Mouse (Mus musculus) gastrocnemius, postnatal 10 days (tissue): ENCODE measurements around the gene Mogs. TPM values are rescaled to one million over a fixed set of nuclear protein-coding genes. Genes with fewer than 3 reads are reported as not detected.

Source experiments
- DNase-seq: peaks from one replicate; pipeline ENCODE4 v3.0.0; 2021; ENCODE audit warnings: mixed read lengths
- total RNA-seq, 2 experiments: library from RNA; stranded (reverse); gene quantifications; 2 replicates each; pipeline ENCODE4 v1.2.3; 2021

Gene Mogs
- total RNA-seq, 2 experiments from 2014 or later: 11.0 to 15.7 TPM

DNA sequence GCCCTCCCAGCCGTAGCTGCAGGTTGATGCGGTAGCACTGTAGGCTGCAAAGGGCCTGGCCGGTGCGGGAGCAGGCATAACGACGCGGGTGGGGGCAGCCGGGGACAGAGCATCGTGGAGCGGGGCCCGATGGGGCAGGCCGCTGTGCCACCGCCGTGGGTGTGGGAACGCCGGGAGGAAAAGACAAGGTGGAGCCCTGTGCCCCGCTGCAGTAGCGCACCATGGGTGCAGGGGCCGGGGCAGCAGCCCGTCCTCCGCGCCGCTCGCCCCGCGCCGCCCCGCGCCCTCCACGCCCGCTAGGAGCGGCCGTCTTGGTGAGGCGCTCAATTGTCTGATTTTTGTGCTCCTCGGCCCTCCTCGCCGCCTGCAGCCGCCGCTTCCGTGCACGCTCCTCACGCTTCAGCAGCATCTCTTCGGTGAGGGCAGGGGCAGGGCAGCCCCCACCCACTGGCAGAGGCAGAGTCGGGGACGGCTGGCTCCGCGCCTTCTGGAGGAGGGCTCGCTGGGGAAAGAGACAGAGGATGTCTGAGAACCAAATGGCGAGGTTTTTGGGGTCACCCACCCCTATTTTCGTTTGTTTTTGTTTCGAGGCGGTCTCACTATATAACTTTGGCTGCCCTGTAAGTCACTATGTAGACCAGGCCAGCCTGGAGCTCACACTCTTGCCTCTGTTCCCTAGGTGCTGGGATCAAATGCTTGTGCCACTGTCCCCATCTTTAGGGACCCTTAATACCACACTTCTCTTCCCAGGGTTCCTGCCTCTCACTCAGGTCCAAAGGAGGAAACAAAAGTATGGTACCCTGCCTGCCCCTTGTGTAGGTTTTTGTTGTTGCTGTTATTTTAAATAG is 6.8 kb downstream of the Mogs start:
- DNase-seq: peak; percentile 64

DNA sequence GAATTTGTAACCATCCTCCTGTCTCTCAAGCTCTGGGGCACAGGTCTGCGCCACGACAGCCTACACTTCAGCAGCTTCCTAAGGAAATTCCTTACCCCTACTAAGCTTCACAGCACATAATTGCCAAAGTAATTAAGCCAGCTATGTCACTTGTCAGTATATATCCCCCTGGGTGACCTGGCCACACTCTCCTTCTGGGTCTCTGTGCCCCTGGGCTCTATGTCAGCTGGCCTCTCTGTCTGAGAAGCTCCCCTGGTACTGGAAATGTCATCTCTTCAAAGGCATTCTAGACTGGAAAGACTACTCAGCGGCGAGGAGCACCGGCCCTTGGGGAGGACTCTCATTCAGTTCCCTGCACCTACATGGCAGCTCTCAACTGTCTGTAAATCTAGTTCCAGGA is 7.7 kb downstream of the Mogs start:
- DNase-seq: no peak

DNA sequence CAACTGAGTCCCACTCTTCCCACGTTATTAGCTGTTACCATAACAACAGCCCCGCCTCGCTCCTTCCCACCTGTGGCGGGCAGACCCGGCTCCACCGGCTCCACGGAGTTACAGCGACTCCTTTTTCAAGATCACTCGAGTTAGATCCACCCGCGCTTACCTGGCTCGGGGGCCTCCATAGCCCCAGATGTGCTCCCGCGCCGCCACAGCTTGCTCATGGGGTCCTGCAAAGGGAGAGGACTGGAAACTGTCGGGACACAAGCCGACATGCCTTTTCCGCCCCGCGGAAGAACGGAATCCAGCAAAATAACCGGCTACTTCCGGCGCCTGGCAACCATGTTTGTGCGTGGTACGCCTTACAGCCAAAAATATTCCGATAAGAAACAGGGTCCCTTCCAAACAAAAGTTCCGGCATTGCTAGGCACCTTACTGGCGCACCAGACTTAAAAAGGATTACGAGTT is 9.6 kb downstream of the Mogs start:
- DNase-seq: peak; percentile 86

- DNase-seq: no peak
Measured at GRCm38 (mm10) chr6:83125331-83125730, 10.0 kb downstream of the Mogs start, which contains the start of gene Ino80b. Gene Ino80b, minus strand, starts transcription at chr6:83125431.

- no peak for DNase-seq
Measured at GRCm38 (mm10) chr6:83127419-83127818, 12.1 kb downstream of the Mogs start.

GRCm38 (mm10) chr6:83131469-83132034 is 16.3 kb downstream of the Mogs start:
- peak; percentile 2 for DNase-seq

GRCm38 (mm10) chr6:83132176-83132919 is 17.1 kb downstream of the Mogs start:
- no peak for DNase-seq

DNA sequence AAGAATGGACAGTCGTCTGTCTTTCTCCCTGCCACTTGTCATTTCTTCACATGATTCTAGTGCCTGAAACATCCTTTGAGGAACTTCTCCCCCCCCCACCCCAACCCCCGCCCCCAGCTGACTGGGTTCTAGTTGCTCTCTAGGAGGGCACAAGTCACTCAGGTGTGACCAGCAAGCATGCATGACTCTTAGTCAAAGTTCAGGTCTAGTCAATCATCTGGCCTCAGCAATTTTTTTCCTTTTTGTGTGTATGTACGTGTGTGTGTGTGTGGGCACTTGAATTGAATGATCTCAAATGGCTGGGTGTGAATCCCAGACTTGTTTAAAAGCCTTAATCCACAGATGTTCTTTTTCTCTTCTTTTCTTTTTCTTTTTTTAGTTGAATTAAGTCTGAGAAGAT is 18.9 kb downstream of the Mogs start:
- DNase-seq: no peak

DNA sequence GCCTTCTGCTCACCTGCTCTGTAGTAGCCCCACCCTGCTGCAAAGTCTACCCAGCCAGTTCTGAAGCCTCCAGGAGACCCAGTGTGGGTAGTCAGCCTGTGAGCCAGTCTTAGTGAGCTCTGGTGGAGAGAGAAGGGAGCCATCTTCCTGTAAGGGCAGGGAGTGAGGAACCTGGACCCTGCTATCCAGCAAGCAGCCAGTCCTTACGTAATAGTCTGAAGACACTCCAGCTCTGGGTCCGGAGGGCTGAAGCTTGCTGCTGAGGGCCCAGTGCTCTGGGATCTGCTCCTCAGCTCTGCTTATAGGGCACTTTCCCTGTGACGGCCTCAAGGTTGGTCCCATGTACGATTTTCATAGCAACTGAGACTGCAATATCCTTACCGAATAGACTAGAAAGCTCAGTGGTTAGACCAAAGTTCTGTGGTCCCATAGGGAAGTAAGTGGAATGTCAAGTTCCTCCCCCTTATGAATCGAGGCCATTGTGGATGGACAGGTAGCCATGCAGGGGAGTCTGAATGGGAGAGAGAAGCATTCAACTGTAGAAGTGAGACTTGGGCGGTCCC is 19.7 kb downstream of the Mogs start, which contains the start of gene Rtkn:
Gene Rtkn (plus strand): TSS at position 513 of the 563 bp plus-strand sequence.
- no peak for DNase-seq

DNA sequence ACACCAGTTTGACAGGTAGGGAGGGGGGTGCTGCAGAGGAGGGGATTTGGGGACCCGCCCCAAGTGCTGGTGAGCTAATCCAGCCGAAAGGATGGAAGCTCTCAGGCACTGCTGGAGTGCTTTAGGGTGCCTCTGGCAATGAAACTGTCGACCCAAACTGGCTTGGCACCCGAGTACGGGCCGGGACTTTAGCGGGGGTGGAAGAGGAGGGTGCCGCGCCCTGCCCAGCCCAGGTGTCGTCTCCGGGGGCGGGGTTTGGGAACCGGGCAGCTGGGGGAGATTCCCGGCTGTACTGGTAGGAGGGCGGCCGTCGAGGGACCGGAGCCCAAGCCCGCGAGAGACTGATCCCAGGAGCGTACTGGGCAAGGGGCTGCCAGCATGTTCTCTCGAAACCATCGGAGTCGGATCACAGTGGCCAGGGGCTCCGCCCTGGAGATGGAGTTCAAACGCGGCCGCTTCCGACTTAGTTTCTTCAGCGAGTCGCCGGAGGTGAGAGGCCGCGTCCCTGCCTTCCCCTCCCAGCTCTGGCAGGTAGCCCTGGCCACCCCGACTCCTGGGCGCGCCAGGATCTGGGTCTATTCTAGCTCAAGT is 20.4 kb downstream of the Mogs start:
- peak; percentile 66 for DNase-seq

DNA sequence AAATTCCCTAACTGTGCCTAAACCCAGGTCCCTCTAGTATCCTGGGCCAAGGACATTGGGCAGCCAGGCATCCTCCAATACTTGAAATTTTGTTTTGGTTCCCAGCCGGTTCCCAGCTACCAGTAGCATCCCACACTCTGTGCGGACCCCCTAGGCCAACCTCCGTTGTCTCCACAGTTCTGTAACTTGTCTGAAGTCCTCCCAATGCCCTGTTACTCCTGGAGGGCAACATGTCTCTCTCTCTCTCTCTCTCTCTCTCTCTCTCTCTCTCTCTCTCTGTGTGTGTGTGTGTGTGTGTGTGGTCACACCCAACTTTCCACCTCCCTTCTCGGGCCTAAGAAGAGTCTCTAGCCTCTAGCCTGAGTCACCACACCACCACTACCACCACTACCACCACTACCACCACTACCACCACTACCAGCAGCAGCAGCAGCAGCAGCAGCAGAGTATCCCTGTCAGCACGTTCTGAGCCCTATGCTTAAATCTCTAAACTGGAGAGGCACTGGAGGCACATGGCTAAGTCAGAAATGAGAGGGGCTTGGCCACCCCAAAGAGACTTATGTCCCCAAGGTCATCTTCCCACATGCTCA is 21.1 kb downstream of the Mogs start:
- no peak for DNase-seq

DNA sequence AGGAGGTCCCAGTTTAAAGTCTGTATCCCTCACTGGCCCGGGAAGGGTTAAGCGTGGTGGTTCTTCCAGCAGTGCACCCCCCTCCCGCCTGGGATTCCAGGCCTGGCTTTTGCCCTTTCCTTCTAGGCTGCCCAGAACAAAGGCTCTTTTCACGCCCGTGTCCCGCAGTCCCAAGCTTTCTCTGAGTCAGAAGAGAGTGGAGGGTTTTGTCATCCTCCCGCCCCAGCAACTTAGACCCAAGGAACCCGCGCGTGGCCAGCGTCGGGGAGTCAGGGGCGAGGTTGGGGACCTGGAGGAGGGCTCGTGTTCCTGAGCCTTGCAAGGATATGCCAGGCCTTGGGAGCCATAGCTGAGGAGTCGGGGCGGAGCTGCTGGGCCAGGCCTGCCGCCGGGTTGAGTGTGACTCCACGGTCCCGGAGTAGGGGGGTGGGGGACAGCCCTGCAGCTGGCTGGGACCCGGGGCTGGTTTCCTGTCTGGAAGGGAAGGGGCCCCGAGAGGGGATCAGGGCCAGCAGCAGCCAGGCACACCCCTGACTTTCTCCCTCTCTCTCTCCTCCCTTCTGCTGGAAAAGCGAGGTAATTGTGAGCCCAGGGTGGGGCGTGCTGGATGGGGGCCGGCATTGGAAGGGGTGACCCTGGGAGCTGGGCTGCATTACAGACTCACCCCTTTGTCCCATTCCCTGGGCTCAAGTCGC is 21.7 kb downstream of the Mogs start:
- peak; percentile 80 for DNase-seq

GRCm38 (mm10) chr6:83137576-83137950 is 22.3 kb downstream of the Mogs start:
- DNase-seq: peak; percentile 93

DNA sequence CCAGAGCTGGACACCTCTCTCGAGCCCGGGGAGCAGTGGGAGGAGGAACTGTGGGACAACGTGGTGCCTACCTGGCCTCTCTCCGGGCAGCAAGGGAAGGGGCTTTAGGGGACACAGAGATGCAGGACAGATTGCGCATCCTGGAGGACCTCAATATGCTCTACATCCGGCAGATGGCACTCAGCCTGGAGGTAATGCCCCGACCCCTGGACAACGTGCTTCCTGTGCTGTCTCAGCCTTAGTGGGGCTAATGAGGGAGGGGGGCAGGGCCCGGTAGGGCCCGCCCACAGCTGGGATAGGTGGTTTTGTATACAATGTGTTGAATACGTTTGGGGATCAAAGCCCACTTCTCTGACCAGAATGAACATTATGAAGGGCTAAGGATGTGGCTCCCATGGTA is 22.8 kb downstream of the Mogs start:
- DNase-seq: peak; percentile 47

GRCm38 (mm10) chr6:83140044-83140443 is 24.7 kb downstream of the Mogs start:
- no peak for DNase-seq

DNA sequence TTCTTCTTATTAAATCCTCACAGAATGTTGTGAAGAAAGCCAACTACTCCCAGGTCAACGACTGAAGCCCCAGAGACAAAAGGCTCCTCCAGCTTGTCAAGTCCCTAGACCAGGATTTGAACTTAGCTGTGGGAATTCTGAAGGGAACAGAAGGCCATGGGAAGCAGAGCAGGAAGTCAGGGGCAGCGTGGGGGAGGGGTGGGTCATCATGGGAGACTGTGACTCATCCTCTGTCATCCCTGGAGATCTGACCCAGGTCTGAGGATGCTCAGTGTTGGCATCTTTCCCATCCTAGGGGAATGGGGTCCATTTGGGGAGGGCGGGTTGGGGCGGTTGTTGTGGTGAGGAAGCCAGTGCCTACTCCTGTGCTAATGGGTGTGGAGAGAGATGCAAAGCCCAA is 26.3 kb downstream of the Mogs start:
- no peak for DNase-seq

- no peak for DNase-seq
Measured at GRCm38 (mm10) chr6:83142211-83142731, 27.0 kb downstream of the Mogs start.

GRCm38 (mm10) chr6:83142886-83143285 is 27.6 kb downstream of the Mogs start:
- DNase-seq: no peak

DNA sequence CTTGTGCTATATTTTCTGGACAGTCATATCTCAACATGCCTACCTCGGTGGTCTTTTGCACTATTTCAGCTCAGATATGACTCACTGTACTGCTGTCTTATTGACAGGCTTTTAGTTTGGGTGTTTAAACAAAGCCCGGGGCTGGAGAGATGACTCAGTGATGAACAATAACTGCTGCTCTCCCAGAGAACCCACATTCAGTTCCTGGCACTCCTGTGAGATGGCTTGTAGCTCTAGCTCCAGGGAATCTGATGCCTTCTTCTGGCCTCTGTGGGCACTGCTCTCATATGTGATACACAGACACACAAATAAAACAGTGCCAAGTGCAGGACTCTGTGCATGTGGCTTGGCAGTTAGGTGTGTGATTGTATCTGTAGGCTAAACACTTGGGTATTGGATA is 29.9 kb downstream of the Mogs start:
- DNase-seq: no peak

- DNase-seq: no peak
Measured at GRCm38 (mm10) chr6:83145805-83146204, 30.5 kb downstream of the Mogs start.

DNA sequence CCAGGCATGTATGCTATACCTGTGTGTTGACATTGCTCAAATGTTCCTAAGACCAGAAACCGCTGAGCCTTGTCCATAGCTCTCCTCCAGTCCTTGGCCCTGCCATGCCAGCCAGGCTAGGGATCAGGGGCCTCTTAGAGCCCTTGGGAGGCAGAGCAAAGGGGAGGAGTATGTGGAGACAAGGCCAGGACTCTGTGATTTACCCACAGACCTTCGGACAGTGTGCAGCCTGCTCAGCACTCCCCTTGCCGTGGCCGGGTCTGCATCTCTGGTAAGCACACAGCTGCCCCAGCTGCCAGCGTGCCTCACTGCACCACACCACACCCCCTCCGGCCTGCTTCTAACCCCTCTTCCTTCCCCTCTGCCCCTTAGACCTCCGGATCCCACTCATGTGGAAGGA is 32.0 kb downstream of the Mogs start:
- DNase-seq: no peak
